Mouse (Mus musculus) midbrain, embryonic 12.5 days (tissue): Measurements from ENCODE around the gene Camta1. TPM values are rescaled to one million over a fixed set of nuclear protein-coding genes. Genes with fewer than 3 reads are reported as not detected.

Source experiments
- ATAC-seq: fragments of 200-750 bp; cut with Nextera tagmentation; 2 replicates; pipeline ENCODE4 v1.8.0; 2017; ENCODE audit warnings: low read depth, moderate TSS enrichment, moderate library complexity; ENCODE audit not compliant: low FRiP score
- H3K27ac ChIP-seq: fragments of 300-500 bp; sonication (generic); replicated peaks from 2 replicates; pipeline ENCODE4 v1.5.1; 2016; ENCODE audit warnings: mild to moderate bottlenecking
- H3K27me3 ChIP-seq: fragments of 300-500 bp; sonication (generic); 2 replicates; pipeline ENCODE4 v1.6.1; 2016; ENCODE audit warnings: mild to moderate bottlenecking
- H3K36me3 ChIP-seq: fragments of 300-500 bp; sonication (generic); 2 replicates; pipeline ENCODE4 v1.6.1; 2016
- H3K4me1 ChIP-seq: fragments of 300-500 bp; sonication (generic); 2 replicates; pipeline ENCODE4 v1.6.1; 2016
- H3K4me2 ChIP-seq: fragments of 300-500 bp; sonication (generic); replicated peaks from 2 replicates; pipeline ENCODE4 v1.6.1; 2016; ENCODE audit warnings: mild to moderate bottlenecking, moderate library complexity
- H3K4me3 ChIP-seq: fragments of 300-500 bp; sonication (generic); 2 replicates; pipeline ENCODE4 v1.5.1; 2016; ENCODE audit warnings: mild to moderate bottlenecking
- H3K9ac ChIP-seq: fragments of 300-500 bp; sonication (generic); replicated peaks from 2 replicates; pipeline ENCODE4 v1.6.1; 2016; ENCODE audit warnings: mild to moderate bottlenecking, moderate library complexity
- H3K9me3 ChIP-seq: fragments of 300-500 bp; sonication (generic); 2 replicates; pipeline ENCODE4 v1.6.1; 2016; ENCODE audit warnings: mild to moderate bottlenecking
- WGBS: fragments of 180-500 bp; shearing (Covaris S2); methylation state at CpG from one replicate; pipeline ENCODE4 v1.1.7; 2016; 5-methylcytosine and 5-hydroxymethylcytosine counted together
- polyA plus RNA-seq: library from polyadenylated mRNA; unstranded; fragments of >200 nt; fragmentation: Nextera tagmentation; extraction: Ambion mirVana; gene quantifications from 2 replicates; pipeline ENCODE4 v1.2.1, GENCODE M21; 2016

The Camta1 gene
- polyA plus RNA-seq, 1 experiment from 2014 or later = 135 TPM

GRCm38 (mm10) chr4:151139053-151139840 lies 722.4 kb downstream of the Camta1 start:
- Histone ChIP-seq H3K4me1 (peaks cover 40% of the 10 kb centered on the region), H3K9ac (peak overlapping the region; percentile 35), H3K27ac (peak overlapping the region; percentile 94), H3K9me3 (peaks cover 6% of the 10 kb centered on the region; the same call in 1 of the 2 replicates), H3K4me2 (peak overlapping the region; percentile 54), H3K27me3 (peaks cover 44% of the 10 kb centered on the region), H3K36me3 (0 out of 2 replicates have a peak, but pooled peaks cover 7% of the 10 kb centered on the region), H3K4me3 (peak overlapping the region; percentile 16)
- ATAC-seq = peak; percentile 9; the same call in 1 of the 2 replicates
- WGBS = 2% methylated on average over 20 of the region's 20 CpGs

- WGBS = 13% methylated on average over 2 of the region's 2 CpGs
- Histone ChIP-seq H3K4me2 (peak overlapping the region; percentile 54), H3K27ac (peak overlapping the region; percentile 94), H3K9ac (peak overlapping the region; percentile 35), H3K4me1 (peaks cover 40% of the 10 kb centered on the region), H3K4me3 (0 out of 2 replicates have a peak overlapping the region, but pooled peaks have one; percentile 16), H3K36me3 (0 out of 2 replicates have a peak, but pooled peaks cover under 1% of the 10 kb centered on the region), H3K9me3 (no peaks in the 10 kb centered on the region), H3K27me3 (peaks cover 48% of the 10 kb centered on the region)
- ATAC-seq = no peak
Measured at GRCm38 (mm10) chr4:151138586-151138985, 723.1 kb downstream of the Camta1 start.

DNA sequence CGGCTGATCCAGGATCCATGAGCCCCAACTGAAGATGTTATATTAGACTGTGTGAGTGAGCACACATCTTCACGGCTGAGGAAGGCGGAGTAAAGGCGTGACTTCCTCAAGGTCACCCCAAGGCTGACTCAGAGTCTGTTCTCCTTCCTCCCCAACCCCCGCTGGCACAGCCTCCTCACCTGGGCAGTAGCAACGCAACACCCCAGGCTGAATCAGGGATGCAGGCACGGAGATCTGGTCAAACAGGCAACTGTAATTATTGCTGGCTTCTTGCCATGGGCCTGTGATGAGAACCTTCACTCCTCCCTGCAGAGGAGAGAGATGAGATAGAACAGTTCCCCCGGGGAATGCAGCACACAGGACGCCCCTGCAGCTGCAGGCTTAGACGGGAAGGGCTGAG lies 723.5 kb downstream of the Camta1 start:
- H3K9ac ChIP-seq = peak overlapping the region; percentile 35
- no peaks in the 10 kb centered on the region for H3K9me3 ChIP-seq
- peak overlapping the region; percentile 94 for H3K27ac ChIP-seq
- peaks cover 40% of the 10 kb centered on the region for H3K4me1 ChIP-seq
- H3K36me3 ChIP-seq = no peaks in the 10 kb centered on the region
- ATAC-seq = no peak
- peaks cover 52% of the 10 kb centered on the region for H3K27me3 ChIP-seq
- no peak overlapping the region for H3K4me3 ChIP-seq
- 36% methylated on average over 10 of the region's 10 CpGs for WGBS
- peak overlapping the region; percentile 54 for H3K4me2 ChIP-seq

GRCm38 (mm10) chr4:151137701-151138100 lies 724.0 kb downstream of the Camta1 start:
- WGBS = 56% methylated on average over 5 of the region's 5 CpGs
- Histone ChIP-seq H3K4me2 (peak overlapping the region; percentile 54; the same call in 1 of the 2 replicates), H3K36me3 (no peaks in the 10 kb centered on the region), H3K27me3 (peaks cover 52% of the 10 kb centered on the region), H3K27ac (peak overlapping the region; percentile 52; the same call in 1 of the 2 replicates), H3K9me3 (no peaks in the 10 kb centered on the region), H3K4me3 (no peak overlapping the region), H3K9ac (peak overlapping the region; percentile 35; the same call in 1 of the 2 replicates), H3K4me1 (peaks cover 40% of the 10 kb centered on the region)
- ATAC-seq = no peak

DNA sequence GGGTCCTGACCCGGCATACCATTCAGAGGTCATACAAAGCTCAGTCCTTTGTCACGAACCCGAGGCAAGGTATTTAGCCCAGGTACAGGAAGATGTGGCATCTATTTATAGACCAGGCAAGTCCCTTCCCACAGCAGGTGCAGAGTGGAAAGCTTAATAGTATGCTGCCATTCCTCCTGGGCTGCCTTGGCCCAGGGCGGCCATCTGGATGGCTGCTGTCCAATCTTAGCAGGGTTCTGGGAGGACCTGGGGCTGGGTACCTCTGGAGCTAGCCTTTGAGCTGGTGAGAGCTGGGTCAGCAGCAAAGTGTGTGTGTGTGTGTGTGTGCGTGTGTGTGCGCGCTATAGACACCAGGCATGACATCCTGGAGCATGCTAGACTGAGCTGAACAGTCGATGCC lies 726.2 kb downstream of the Camta1 start:
- no peak overlapping the region for H3K4me3 ChIP-seq
- peaks cover 38% of the 10 kb centered on the region for H3K4me1 ChIP-seq
- no peak for ATAC-seq
- H3K27me3 ChIP-seq = peaks cover 45% of the 10 kb centered on the region
- H3K36me3 ChIP-seq = no peaks in the 10 kb centered on the region
- 90% methylated on average over 8 of the region's 8 CpGs for WGBS
- no peak overlapping the region for H3K4me2 ChIP-seq
- no peaks in the 10 kb centered on the region for H3K9me3 ChIP-seq
- H3K27ac ChIP-seq = no peak overlapping the region
- H3K9ac ChIP-seq = no peak overlapping the region

DNA sequence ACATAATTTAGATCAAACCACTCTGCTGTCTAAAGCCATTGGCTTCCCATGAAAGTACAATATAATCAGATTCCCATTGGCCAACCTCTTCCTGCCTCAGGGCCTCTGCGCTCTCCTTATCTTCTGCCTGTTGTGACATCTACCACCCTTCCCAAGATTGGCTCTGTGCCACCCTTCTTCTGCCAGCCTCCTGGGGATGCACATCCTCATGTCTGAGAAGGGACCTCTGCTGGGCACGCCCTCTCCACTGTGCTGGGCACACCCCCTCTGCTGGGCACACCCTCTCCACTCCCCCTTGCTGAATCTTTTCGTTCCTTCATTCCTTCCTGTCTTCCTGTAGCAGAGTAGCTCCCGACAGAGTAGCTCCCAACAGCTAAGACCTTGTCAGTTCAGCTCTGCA lies 727.9 kb downstream of the Camta1 start:
- Histone ChIP-seq H3K4me3 (no peak overlapping the region), H3K4me2 (no peak overlapping the region), H3K36me3 (no peaks in the 10 kb centered on the region), H3K27ac (no peak overlapping the region), H3K4me1 (peaks cover 32% of the 10 kb centered on the region), H3K9ac (no peak overlapping the region), H3K9me3 (no peaks in the 10 kb centered on the region), H3K27me3 (peaks cover 53% of the 10 kb centered on the region)
- 85% methylated on average over 4 of the region's 4 CpGs for WGBS
- no peak for ATAC-seq

DNA sequence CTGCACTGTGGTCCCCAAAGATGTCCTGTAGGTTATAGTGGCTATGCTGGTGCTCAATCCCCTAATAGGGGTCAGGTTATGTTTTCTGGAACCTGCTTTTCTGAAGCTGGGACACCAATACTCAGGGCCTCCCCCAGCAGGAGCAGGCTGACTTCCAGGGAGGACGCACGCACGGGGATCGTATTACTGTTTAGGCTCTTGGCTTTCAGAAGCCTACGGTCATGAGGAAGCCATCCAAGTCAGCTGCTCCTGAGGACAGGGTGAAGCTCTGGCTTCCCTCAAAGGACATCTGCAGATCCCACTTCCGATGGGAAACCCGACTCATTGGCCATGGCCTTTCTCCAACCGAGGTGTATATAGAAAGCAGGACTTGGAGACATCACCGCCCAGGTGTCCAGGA lies 729.2 kb downstream of the Camta1 start:
- H3K9me3 ChIP-seq = no peaks in the 10 kb centered on the region
- H3K27me3 ChIP-seq = peaks cover 48% of the 10 kb centered on the region
- H3K9ac ChIP-seq = no peak overlapping the region
- ATAC-seq = no peak
- 87% methylated on average over 9 of the region's 9 CpGs for WGBS
- H3K4me2 ChIP-seq = no peak overlapping the region
- H3K27ac ChIP-seq = no peak overlapping the region
- H3K4me3 ChIP-seq = no peak overlapping the region
- peaks cover 26% of the 10 kb centered on the region for H3K4me1 ChIP-seq
- no peaks in the 10 kb centered on the region for H3K36me3 ChIP-seq

DNA sequence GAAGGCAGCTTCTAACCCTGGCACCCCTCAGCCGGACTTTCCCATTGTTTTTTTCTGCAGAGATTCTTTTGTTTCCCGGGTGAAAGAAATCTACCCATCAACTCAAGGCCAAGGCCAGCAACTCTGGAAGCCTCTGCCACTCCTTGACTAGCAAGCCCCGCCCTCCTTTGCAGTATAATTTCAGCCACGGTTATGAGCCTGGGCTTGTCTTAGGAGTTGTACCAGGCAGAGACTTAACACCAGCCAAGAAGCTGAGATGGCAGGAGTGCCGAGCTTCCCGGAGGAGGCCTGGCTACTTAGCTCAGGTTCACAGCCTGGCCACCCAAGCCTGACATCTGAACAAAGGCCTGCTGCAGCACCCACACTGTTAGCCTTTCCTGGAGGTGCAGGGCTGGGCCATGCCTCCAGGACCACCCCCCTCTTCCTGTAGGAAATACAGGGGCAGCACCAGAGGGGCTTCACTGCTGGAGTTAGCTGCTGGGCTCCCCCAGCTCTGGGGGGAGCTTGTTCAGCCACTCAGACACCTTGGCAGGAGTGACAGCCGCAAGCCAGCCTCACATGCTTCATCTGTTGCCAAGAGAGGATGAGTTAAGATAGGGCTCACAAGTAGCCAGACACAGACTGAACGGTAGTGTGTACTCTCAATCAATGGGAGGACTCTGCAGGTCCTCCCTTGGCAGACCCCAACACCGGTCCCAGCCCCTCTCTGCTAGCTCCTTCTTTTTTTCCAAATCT lies 730.8 kb downstream of the Camta1 start:
- ATAC-seq = no peak
- H3K27ac ChIP-seq = peak overlapping the region; percentile 17; the same call in 1 of the 2 replicates
- no peak overlapping the region for H3K4me2 ChIP-seq
- WGBS = 59% methylated on average over 9 of the region's 9 CpGs
- no peak overlapping the region for H3K4me3 ChIP-seq
- H3K36me3 ChIP-seq = peaks cover 7% of the 10 kb centered on the region
- H3K4me1 ChIP-seq = peaks cover 40% of the 10 kb centered on the region
- H3K9ac ChIP-seq = no peak overlapping the region
- H3K27me3 ChIP-seq = peaks cover 37% of the 10 kb centered on the region
- no peaks in the 10 kb centered on the region for H3K9me3 ChIP-seq

DNA sequence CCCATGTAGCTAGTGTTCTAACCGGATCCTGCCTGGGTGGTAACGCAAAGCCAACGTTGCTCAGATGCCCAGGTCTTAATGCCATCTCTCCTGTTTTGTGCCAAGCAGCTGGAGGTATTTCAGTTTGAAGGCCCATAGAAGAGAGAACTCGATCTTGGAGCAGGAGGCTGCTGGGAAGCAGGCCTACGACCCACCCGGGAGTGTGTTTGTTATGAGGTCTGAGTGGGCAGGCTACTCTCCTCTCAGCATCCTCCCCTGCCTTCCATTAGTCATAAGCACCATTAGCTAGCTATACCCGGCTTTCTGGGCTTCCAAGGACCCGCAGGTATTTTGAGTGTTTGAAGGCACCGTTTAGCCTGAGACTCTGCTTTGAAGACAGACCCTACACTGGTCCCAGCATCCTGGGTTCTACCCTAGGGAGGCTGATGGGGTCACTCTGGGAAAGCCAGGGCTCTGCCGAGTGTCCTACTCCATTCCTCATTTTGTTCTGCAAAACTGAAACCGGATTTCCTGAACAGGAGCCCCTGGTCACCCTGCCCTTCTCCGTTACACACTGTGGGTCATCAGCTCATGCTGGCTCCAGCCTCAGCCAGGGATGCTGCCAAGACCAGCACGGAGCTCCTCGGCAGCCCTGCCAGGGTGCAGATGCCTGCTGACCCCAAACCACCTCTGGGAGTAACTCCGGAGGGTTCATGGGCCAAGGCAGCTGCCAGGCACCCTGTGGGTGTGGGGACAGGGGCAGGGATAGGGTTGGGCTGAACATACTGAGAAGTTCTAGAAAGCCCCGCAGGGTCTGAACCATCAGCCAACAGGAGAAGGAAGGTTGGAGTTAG lies 731.7 kb downstream of the Camta1 start:
- WGBS = 68% methylated on average over 16 of the region's 16 CpGs

DNA sequence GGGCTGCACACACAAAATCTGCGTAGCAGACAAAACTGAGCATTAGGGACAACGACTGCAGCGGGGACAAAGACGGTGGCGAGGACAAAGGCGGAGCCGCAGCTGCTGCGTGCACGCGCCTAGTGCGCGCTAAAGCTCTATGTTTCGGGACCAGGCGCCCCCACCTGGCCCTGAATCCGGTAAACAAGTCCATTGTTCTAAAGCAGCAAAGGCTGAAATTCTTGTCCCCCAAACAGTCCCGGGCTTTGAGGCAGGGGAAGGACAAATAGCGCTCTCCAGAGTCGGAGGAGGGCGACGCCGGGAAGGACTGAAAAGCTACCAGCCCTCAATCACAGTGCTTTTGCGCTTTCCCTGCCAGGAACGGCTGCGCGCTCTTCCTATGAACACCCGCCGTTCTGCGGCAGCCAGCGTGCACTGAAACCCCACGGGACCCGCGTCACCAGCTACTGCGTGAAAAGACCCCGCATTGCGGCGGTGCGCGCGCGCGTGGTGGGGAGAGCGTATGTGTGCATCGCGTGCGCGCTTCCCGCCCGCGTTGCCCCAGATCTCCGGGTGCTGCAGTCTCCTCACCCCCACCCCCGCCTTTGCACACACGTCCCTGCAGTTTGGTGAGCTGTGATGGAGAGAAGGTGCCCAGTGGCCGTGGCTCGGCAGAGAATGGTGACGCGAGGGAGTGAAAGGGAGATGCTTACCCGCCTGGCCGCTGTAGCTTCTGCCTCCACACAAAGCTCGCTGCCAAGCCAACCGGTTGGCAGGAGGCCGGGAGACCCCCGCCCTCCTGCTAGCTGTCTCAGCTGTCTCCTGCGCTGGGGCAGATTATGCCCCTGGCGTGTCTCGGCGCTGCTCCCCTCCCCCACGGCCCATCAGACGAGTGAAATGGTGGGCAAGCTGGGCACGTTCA lies 732.8 kb downstream of the Camta1 start:
- Histone ChIP-seq H3K4me1 (peaks cover 46% of the 10 kb centered on the region), H3K27me3 (peaks cover 24% of the 10 kb centered on the region), H3K4me2 (peak overlapping the region; percentile 71), H3K27ac (peak overlapping the region; percentile 100), H3K36me3 (peaks cover 25% of the 10 kb centered on the region), H3K9me3 (no peaks in the 10 kb centered on the region), H3K4me3 (peak overlapping the region; percentile 58), H3K9ac (peak overlapping the region; percentile 87)
- ATAC-seq = peak; percentile 72
- WGBS = 1% methylated on average over 69 of the region's 69 CpGs

More for the DNA sequence above, 731.7 kb downstream of the Camta1 start:
- H3K9ac ChIP-seq = peak overlapping the region; percentile 87
- peak overlapping the region; percentile 71 for H3K4me2 ChIP-seq
- H3K27ac ChIP-seq = peak overlapping the region; percentile 100
- peak overlapping the region; percentile 58 for H3K4me3 ChIP-seq
- no peaks in the 10 kb centered on the region for H3K9me3 ChIP-seq
- ATAC-seq = no peak
- H3K36me3 ChIP-seq = peaks cover 16% of the 10 kb centered on the region
- peaks cover 40% of the 10 kb centered on the region for H3K4me1 ChIP-seq
- peaks cover 27% of the 10 kb centered on the region for H3K27me3 ChIP-seq
